Mouse (Mus musculus) ES-Bruce4 (cell line): Measurements from ENCODE around the gene Hddc2. TPM values are rescaled to one million over a fixed set of nuclear protein-coding genes. Genes with fewer than 3 reads are reported as not detected.

Experiments
- H3K27ac ChIP-seq: 2 replicates; pipeline ENCODE4 v1.5.1; 2012; ENCODE audit warnings: low read length, inconsistent platforms; ENCODE audit not compliant: insufficient read depth
- H3K27me3 ChIP-seq: 2 replicates; pipeline ENCODE4 v1.6.1; 2012; ENCODE audit warnings: mild to moderate bottlenecking, low read length, inconsistent platforms; ENCODE audit not compliant: control insufficient read depth, poor library complexity, insufficient read depth, severe bottlenecking
- H3K36me3 ChIP-seq: 2 replicates; pipeline ENCODE4 v1.6.1; 2012; ENCODE audit warnings: inconsistent platforms, mild to moderate bottlenecking, low read length, moderate library complexity; ENCODE audit not compliant: control insufficient read depth, poor library complexity, insufficient read depth, severe bottlenecking
- H3K4me1 ChIP-seq: one replicate; pipeline ENCODE4 v1.8.1; 2011; ENCODE audit warnings: low read length; ENCODE audit not compliant: control insufficient read depth, insufficient read depth
- H3K4me3 ChIP-seq: 2 replicates; pipeline ENCODE4 v1.5.1; 2011; ENCODE audit warnings: low read depth, mild to moderate bottlenecking, low read length
- H3K9ac ChIP-seq: 2 replicates; pipeline ENCODE4 v1.6.1; 2012; ENCODE audit warnings: low read depth, mild to moderate bottlenecking, inconsistent platforms; ENCODE audit not compliant: poor library complexity, severe bottlenecking
- H3K9me3 ChIP-seq: replicated peaks from 2 replicates; pipeline ENCODE4 v1.6.1; 2012; ENCODE audit warnings: mild to moderate bottlenecking, low read length, inconsistent platforms; ENCODE audit not compliant: control insufficient read depth, poor library complexity, insufficient read depth, severe bottlenecking
- CTCF ChIP-seq: IDR thresholded peaks from one replicate; pipeline ENCODE4 v1.8.1; 2011; ENCODE audit warnings: low read depth, low read length
- EP300 ChIP-seq: IDR thresholded peaks from 2 replicates; pipeline ENCODE4 v1.6.1; 2011; ENCODE audit warnings: low read depth, low read length; ENCODE audit not compliant: insufficient read depth
- POLR2A ChIP-seq: IDR thresholded peaks from one replicate; pipeline ENCODE4 v1.8.1; 2011; ENCODE audit warnings: low read length; ENCODE audit not compliant: insufficient read depth
- polyA plus RNA-seq: library from polyadenylated mRNA; stranded (reverse); fragments of >200 nt; gene quantifications from 2 replicates; pipeline ENCODE4 v1.2.4, GENCODE M21; 2011; ENCODE audit warnings: low read depth; ENCODE audit not compliant: missing spikeins, insufficient read depth, insufficient read length

Gene Hddc2
- polyA plus RNA-seq, 1 experiment = 35.6 TPM

DNA sequence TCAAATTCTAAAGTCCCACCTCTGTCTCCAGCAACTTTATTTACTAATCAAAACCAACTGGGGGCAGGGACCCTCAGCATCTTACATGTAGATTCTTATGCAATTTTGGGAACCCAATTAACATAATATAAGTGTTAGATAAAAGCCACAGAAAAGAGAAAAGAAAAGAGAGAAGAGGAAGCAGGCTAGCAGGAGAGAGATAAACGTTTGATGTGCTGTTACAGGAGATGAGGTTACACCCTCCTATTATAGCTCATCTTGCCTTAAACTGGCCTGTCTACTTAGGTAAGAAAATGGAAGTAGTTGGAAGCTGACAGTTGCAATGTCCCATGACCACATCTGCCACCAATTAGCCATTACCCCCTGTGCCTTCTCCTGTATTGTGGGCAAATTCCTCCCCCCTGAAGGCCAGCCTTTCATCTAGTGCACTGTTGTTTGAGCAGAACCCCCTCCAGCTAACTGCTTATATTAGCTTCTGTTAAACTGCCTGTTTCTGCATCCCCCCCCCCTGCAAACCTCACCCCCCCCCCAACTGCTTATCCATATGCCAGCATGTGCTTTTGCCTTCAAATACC, 6.1 kb upstream of the Hddc2 start:
- Histone ChIP-seq H3K36me3 (no peaks in the 10 kb centered on the region), H3K9ac (no peak overlapping the region), H3K9me3 (no peaks in the 10 kb centered on the region), H3K27ac (no peak overlapping the region), H3K27me3 (no peaks in the 10 kb centered on the region), H3K4me3 (no peak overlapping the region), H3K4me1 (no peaks in the 10 kb centered on the region)
- TF ChIP-seq POLR2A (no peak), EP300 (no peak)

DNA sequence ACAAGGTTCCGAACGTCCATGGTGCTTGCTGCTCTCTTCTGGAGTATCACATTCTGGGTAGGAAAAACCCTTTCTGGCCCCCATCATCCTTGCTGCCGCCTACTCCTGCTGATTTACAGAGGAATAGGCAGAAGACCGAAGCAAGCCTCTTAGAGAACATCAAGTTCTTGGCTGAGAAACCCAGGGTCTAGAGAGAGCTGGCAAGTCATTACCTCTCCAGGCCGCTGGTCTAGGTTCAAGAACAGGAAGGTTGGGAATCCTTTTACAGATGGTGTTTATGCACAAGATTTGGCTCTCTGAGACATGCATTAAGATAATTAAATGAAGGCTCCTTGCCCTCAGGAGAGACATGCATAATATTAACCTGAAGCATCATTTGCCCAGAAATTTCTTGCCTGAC, 5.3 kb downstream of the Hddc2 start:
- no peak overlapping the region for H3K9ac ChIP-seq
- H3K36me3 ChIP-seq = peaks cover 7% of the 10 kb centered on the region
- no peaks in the 10 kb centered on the region for H3K27me3 ChIP-seq
- no peak overlapping the region for H3K4me3 ChIP-seq
- no peaks in the 10 kb centered on the region for H3K9me3 ChIP-seq
- no peak overlapping the region for H3K27ac ChIP-seq
- TF ChIP-seq CTCF (no peak), POLR2A (no peak), EP300 (no peak)
- no peaks in the 10 kb centered on the region for H3K4me1 ChIP-seq

DNA sequence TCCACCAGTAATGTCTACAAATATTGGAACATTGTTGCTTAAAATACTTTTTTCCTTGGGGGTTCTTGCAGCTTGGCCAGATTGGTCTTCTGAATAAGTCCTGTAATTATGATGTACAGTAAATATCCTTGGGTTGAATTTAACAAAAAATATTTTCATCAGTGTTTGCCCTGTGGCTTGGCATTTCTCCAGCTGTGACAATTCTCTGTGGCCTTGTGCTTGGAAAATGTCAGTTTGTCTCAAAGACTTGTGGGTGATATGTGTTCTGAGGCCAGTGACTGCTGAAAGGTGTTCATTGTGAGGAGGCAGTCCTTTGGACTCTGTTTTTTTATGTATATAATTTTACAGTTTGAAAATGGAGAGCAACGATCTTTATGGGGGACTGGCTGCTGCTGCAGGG, 16.3 kb downstream of the Hddc2 start:
- TF ChIP-seq CTCF (no peak), EP300 (no peak), POLR2A (no peak)
- H3K4me3 ChIP-seq = no peak overlapping the region
- no peaks in the 10 kb centered on the region for H3K4me1 ChIP-seq
- H3K27ac ChIP-seq = no peak overlapping the region
- no peaks in the 10 kb centered on the region for H3K27me3 ChIP-seq
- no peaks in the 10 kb centered on the region; the same call in 1 of the 2 replicates for H3K9me3 ChIP-seq
- peaks cover 13% of the 10 kb centered on the region for H3K36me3 ChIP-seq
- no peak overlapping the region for H3K9ac ChIP-seq

DNA sequence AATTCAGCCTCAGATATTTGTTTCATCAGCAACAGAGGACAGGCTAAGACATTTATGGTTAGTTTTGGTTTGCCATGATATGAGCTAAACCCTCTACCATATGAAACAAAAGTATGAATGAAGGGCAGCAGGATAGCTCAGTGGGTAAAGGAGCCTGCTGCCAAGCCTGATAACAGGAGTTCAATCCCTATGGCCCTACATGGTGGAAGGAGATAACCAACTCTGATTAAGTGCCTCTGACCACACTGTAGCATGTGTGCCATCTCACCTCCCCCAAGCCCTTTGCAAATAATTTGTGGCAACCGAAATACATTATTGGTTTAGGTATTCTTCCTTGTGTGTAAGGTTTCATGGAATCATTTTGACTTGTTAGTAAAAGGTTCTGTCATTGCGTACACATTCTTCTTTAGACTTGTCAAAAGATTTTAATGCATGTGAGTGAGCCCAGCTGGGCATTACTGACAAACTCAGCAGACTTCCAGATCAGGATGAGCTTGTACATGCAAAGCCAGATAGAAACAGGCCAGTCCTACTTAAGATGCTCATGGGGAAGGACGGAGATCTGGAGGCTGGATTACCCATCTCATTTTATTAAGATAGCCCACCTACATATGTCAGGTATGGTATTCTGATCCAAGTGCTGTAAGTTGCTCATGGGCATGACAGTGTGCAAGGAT, 17.2 kb downstream of the Hddc2 start:
- TF ChIP-seq EP300 = no peak
- TF ChIP-seq POLR2A = no peak
- Histone ChIP-seq H3K4me1 (no peaks in the 10 kb centered on the region), H3K27me3 (no peaks in the 10 kb centered on the region)

DNA sequence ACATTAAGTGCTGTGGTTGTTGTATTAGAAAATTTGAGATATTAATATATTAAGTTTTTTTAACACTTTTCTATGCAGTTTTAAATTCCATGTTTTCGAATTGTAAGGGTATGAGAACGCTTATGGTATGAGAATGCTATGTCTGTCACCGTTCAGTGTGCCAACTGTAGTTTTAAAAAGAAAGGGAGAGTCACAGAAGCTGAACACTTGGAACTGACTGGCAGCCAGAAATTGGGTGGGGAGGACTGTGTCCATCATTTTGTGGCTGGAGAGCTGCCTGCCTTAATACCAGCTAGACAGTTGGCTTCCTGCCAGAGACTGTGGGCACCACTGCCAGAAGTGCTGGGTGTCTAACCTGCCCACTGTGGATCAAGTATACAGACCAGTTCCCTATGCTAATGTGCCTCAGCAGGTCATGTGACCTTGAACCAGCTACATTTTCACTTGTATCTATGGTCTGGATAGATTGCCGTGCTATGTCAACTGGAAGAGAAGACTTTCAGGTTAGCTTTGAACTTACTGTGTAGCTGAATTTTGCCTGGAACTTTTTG, 18.1 kb downstream of the Hddc2 start:
- H3K27me3 ChIP-seq = no peaks in the 10 kb centered on the region
- H3K4me3 ChIP-seq = no peak overlapping the region
- H3K36me3 ChIP-seq = peaks cover 13% of the 10 kb centered on the region
- H3K9ac ChIP-seq = no peak overlapping the region
- no peak overlapping the region for H3K27ac ChIP-seq
- no peaks in the 10 kb centered on the region for H3K4me1 ChIP-seq
- TF ChIP-seq POLR2A (no peak), CTCF (no peak), EP300 (no peak)
- no peaks in the 10 kb centered on the region; the same call in 1 of the 2 replicates for H3K9me3 ChIP-seq

More for the DNA sequence above, 17.2 kb downstream of the Hddc2 start:
- peaks cover 13% of the 10 kb centered on the region for H3K36me3 ChIP-seq
- H3K27ac ChIP-seq = no peak overlapping the region
- no peaks in the 10 kb centered on the region; the same call in 1 of the 2 replicates for H3K9me3 ChIP-seq
- H3K9ac ChIP-seq = no peak overlapping the region
- no peak overlapping the region for H3K4me3 ChIP-seq

DNA sequence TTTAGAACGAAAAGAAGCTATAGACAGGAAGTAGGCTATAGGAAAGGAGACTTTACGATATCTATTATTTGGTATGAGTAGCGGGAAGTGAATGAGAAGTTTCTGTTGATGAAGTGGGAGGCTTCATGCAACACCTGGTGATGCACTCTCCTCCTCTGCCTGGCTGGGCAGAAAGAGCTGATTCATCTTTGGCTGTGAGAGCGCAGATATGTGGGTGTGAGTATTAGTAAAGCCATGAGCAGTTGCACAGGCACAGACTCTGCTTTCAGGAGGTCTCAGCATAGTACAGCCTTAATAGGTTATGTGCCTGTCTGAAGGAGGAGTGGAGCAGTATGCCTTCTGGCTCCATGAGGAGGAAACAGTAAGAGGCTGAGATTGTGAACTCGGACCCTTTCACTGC, 23.2 kb downstream of the Hddc2 start:
- H3K27ac ChIP-seq = no peak overlapping the region
- no peak for TF ChIP-seq EP300
- no peak overlapping the region for H3K4me3 ChIP-seq
- H3K27me3 ChIP-seq = no peaks in the 10 kb centered on the region
- H3K4me1 ChIP-seq = no peaks in the 10 kb centered on the region
- no peaks in the 10 kb centered on the region for H3K9me3 ChIP-seq
- no peak overlapping the region for H3K9ac ChIP-seq
- H3K36me3 ChIP-seq = no peaks in the 10 kb centered on the region
